Comparison of ENCODE assay signal across 26 mouse cellular contexts in the genomic region with DNA sequence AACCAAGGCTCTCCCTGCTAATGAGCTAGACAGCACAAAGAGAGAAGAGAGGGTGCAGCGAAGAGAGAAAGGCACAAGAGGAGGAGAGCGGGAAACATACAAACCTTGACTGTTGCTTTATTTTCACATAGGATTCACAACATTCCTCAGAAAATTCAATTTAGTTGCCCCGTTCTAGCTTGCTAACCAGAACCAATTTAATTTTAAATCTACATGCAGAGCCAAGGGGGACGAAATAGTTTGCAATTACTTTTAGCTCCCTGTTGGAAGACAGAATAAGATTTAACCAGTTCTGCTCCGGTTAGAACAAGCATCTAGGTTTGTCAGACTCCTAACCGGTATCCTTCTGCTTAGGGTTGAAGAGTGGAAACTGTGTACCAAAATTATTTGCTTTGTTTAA.
"Had no signal": no experiment of that assay in that cellular context is flagged by ENCODE, and none has a peak within 500 bp of the region (broad histone marks: within the 10 kb centered on the region; RNA-seq: fewer than 3 reads in every experiment).

No protein-coding gene starts in this region.

- H3K27me3 ChIP-seq: heart, embryonic 13.5 days; heart, embryonic 15.5 days; hindbrain, embryonic 13.5 days; hindbrain, embryonic 15.5 days; kidney, embryonic 15.5 days; limb, embryonic 13.5 days; limb, embryonic 15.5 days; liver, embryonic 12.5 days had no signal

- H3K36me3 ChIP-seq: heart, embryonic 13.5 days; heart, embryonic 15.5 days; hindbrain, embryonic 13.5 days; hindbrain, embryonic 15.5 days; kidney, embryonic 15.5 days; limb, embryonic 13.5 days; limb, embryonic 15.5 days; liver, embryonic 12.5 days had no signal

- H3K9me3 ChIP-seq: heart, embryonic 13.5 days; heart, embryonic 15.5 days; hindbrain, embryonic 13.5 days; hindbrain, embryonic 15.5 days; kidney, embryonic 15.5 days; limb, embryonic 13.5 days; limb, embryonic 15.5 days; liver, embryonic 12.5 days had no signal

- H3K9ac ChIP-seq: heart, embryonic 13.5 days; heart, embryonic 15.5 days; hindbrain, embryonic 13.5 days; hindbrain, embryonic 15.5 days; kidney, embryonic 15.5 days; limb, embryonic 13.5 days; limb, embryonic 15.5 days; liver, embryonic 12.5 days; liver, embryonic 14.5 days had no signal

- DNase-seq: gastrocnemius, postnatal 14 days; gastrocnemius, postnatal 36 days; heart, adult 11 months; heart, adult 2 months; heart, postnatal 14 days; heart, postnatal 36 days; kidney, adult 11 months; kidney, adult 2 months; kidney, adult 9 months; kidney, postnatal 14 days; kidney, postnatal 36 days; layer of hippocampus, adult 9-11 months had no signal

- H3K4me3 ChIP-seq: heart, adult 2 months; heart, embryonic 13.5 days; heart, embryonic 15.5 days; hindbrain, embryonic 13.5 days; hindbrain, embryonic 15.5 days; kidney, embryonic 15.5 days; left cerebral cortex, adult 2 months; limb, embryonic 13.5 days; limb, embryonic 15.5 days; liver, embryonic 12.5 days had no signal

- H3K27ac ChIP-seq: heart, adult 2 months; heart, embryonic 13.5 days; heart, embryonic 15.5 days; hindbrain, embryonic 13.5 days; hindbrain, embryonic 15.5 days; hindbrain, postnatal 0 days; kidney, embryonic 15.5 days; kidney, postnatal 0 days; left cerebral cortex, adult 2 months; limb, embryonic 13.5 days; limb, embryonic 15.5 days; liver, embryonic 12.5 days; liver, embryonic 14.5 days had no signal

- ATAC-seq: hindbrain, postnatal 0 days; intestine, embryonic 16.5 days; liver, embryonic 12.5 days had no signal

- H3K4me1 ChIP-seq: heart, embryonic 13.5 days; heart, embryonic 15.5 days; hindbrain, embryonic 13.5 days; hindbrain, embryonic 15.5 days; kidney, embryonic 15.5 days; liver, embryonic 12.5 days had no signal

- H3K4me2 ChIP-seq: heart, embryonic 11.5 days; heart, embryonic 13.5 days; heart, embryonic 15.5 days; hindbrain, embryonic 13.5 days; hindbrain, embryonic 15.5 days; kidney, embryonic 15.5 days; limb, embryonic 13.5 days; limb, embryonic 15.5 days; liver, embryonic 12.5 days had no signal
